Mouse (Mus musculus) spleen, adult 18-20 months (tissue): ENCODE results near the gene Gm3642.
"Not testable (repeated sequence)": the region's sequence is repeated elsewhere in the genome, so short reads cannot be mapped to it uniquely, and the experiment has no call there.

Experiments
- DNase-seq, 2 experiments: peaks; one replicate each; pipeline ENCODE4 v3.0.0; 2022; ENCODE audit warnings: mixed read lengths in 2 of 2

Gm3642 gene

DNA sequence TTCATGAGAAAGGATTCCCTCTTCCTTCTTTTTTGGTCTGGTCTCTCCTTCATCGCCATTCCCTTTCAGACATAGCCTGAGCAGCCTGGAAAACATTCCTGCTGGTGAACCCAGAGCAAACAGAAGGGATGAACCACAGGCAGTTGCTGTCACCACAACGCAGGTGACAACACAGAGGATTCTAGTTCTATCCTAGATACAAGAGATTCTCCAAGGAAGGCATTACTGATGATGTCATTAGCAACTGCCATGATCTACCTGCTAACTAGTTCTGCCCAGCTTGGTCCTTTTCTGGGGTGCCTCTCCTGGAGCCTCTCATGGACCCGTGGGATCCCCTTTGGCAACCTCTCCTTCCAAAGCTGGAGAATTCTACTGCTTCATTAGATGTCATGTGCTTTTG, at the start of gene Gm3642:
Gene Gm3642, minus strand, starts transcription at position 101 of the 400 bp plus-strand sequence.
- not testable (repeated sequence) for DNase-seq

DNA sequence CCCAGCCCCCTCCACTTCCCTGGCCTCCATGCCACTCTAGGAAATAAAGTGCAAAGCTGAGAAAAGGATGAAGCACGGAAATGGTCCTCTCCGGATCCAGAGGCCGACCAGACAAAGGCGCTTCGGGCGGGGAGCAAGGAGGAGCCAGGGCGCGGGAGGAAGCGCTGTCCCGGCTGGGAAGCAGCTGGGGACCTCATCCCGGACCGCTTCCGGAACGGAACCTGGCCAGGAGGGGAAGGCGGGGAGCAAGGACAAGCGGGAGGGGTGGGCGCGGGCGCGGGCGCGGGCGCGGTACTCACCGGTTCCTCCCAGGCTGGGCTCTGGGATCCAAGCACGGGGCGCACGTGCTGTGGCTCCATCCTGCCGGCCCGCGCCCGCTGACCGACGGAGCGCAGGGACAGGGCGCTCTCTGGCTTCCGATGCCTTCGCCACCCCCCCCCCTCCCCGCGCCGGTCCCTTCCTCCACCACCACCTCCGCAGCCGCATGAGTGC, 49.5 kb upstream of the Gm3642 start, which contains the start of gene Gm3667:
Gene Gm3667, minus strand, starts transcription at position 442 of the 492 bp plus-strand sequence.
- not testable (repeated sequence) for DNase-seq

DNA sequence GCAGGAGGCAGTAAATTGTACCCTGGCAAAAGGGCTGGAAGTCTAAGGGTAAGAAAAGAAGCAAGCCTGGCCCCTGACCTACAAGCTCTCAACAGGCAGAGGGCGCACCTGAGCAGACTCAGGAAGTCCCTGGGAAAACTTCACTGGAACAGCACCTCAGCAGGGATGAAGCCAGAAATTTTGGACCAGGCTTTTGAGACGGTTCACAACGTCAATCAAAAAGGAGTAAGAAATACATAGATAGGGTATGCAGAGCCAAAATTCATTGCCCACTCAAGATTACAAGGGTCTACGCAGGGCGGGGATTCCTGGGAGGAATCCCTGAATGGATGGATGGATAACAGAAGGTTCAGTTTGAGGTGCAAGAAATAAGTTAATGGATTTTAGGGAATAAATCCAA, 48.7 kb upstream of the Gm3642 start:
- DNase-seq: peak in 1 of 2 experiments; percentile 0

DNA sequence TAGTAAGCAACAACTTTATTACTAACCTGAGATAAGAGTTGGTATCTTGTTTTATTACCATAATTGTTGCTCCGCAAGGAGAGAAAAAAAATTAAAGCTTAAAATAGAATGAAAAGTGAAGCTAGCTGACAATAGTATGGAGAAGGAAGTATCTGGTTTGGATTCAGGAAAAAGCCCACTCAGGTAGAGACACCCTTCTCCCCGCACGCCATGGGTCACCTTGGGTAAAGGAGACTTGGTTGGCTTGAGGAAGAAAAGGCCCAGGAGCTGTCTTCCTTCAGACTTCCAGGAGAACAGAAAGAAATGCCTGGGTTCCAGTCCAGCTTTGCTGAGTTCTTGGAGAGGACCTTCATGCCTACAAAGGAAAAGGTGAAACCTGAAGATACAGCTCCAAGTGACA, 16.8 kb downstream of the Gm3642 start:
- not testable (repeated sequence) for DNase-seq
